Mouse (Mus musculus): ENCODE measurements around the gene Pcp4l1. TPM values are rescaled to one million over a fixed set of nuclear protein-coding genes. Genes with fewer than 3 reads are reported as not detected.
"Not testable (repeated sequence)": the region's sequence is repeated elsewhere in the genome, so short reads cannot be mapped to it uniquely, and the experiment has no call there.

Pcp4l1 gene
- 23.6 and 25.2 TPM in 2 replicates for polyA plus RNA-seq (2012; rRNA removed)

DNA sequence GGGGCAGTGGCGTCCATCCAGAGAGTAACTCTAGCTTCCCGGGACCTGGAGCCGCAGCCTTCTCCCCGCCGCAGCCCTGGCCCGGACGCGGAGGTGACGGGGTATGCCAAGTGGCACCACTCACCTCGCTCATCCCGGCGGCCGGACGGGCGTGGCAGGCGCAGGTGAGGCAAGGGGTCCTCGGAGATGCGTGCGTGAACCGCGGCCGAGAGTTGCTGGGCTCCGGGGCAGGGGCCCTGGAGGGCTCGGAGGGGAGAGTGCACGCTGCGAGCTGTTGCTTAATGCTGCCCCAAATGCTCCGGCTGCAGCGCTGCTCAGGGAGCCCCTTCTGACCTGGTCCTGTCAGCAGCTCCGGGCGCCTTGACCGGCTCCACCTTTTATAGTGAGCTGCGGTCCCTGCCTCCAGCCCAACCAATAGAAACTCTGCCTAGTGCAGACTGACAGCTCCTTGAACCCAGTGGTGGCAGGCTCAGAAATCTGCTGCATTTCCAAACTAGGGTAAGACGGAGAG lies at the start of gene Pcp4l1:
Gene Pcp4l1, minus strand, starts transcription at position 382 of the 511 bp plus-strand sequence.
- DNase-seq (ENCODE audit: low read depth, low spot score) = no peak
- WGBS = under 1% methylated on average over 33 of the region's 33 CpGs

DNA sequence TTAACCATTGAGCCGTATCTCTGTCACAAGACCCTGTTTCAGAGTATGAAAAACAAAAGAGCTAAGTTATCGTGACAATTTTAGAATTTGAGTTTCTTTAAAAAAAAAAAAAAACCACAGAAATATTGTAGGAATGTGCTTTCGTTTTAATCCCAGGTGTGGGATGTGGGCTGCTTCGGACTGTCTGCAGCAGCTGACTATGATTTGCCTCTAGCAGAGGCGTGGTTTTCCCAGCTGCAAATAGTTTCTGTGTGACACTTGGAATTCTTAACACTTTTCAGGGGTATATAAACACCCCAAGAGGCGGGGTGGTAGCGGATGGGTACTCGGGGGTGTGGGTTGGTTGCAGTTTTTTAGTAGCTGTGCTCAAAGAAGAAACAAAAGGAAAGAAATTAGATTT lies 49.3 kb upstream of the Pcp4l1 start:
- WGBS = 82% methylated on average over 8 of the region's 8 CpGs
- DNase-seq (ENCODE audit: low read depth, low spot score) = no peak

GRCm38 (mm10) chr1:171241952-171242351 lies 45.9 kb upstream of the Pcp4l1 start:
- not testable (repeated sequence) for DNase-seq (ENCODE audit: low read depth, low spot score)
- 56% methylated on average over 12 of the region's 12 CpGs for WGBS

- WGBS = 91% methylated on average over 10 of the region's 10 CpGs
Observed at GRCm38 (mm10) chr1:171240911-171241310, 44.8 kb upstream of the Pcp4l1 start.

DNA sequence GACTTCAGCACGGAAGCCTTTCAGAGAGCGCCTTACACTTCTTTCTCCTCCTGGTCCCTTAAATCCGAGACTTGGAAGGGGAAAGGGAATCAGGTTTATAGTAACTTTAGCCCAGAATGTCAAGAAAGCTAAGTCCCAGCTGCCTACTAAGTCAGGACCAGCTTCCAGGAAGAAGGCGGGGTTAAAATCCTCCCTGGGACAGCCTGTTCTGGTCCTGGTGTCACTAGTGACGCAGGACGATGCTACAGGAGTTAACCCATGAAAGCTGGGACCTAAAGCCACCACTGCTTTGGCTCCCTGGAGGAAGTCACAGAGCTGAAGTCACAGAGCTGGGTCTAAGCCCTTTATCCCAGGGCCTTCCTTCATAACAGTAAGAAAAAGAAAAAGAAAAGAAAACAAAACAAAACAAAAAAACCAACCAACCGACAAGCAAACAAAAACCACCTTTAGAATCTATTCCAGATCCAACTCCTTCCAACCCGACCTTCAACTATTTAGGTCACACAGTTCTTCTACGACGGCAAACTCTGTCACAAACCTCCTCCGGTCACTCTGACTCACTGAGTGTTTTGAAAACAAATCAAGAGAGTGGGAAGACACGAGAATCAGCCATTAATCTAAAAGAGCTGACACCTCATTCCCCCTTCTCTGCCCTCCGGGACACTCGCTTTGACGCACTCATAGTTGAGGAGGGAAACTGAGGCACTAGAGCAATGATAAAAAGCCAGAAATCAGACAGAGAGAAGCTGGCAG lies 44.1 kb upstream of the Pcp4l1 start:
- DNase-seq (ENCODE audit: low read depth, low spot score) = no peak

More at GRCm38 (mm10) chr1:171240911-171241310, 44.8 kb upstream of the Pcp4l1 start:
- no peak for DNase-seq (ENCODE audit: low read depth, low spot score)

DNA sequence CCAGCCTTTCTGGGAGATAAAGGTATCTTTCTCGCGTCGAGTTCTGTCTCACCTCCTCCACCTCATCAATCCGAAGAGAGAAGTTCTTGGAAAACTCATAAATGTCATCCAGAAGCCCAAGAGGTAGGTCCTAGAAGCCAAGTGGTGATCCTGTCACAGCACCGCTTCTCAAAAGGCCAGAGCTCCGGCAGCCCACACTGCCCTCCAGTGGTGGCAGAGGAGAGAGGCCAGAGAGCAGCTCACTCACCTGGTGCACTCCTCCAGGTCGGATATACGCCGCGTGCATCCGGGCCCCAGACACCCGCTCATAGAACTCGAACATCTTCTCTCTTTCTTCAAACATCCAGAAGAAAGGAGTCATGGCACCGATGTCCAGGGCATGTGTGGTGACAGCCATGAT lies 42.4 kb upstream of the Pcp4l1 start:
- DNase-seq (ENCODE audit: low read depth, low spot score) = no peak
- 63% methylated on average over 14 of the region's 14 CpGs for WGBS

More for the DNA sequence above, 44.1 kb upstream of the Pcp4l1 start:
- WGBS = 66% methylated on average over 15 of the region's 15 CpGs

GRCm38 (mm10) chr1:171237438-171237837 lies 41.4 kb upstream of the Pcp4l1 start:
- no peak for DNase-seq (ENCODE audit: low read depth, low spot score)
- WGBS = 75% methylated on average over 6 of the region's 6 CpGs

- 74% methylated on average over 4 of the region's 4 CpGs for WGBS
- DNase-seq (ENCODE audit: low read depth, low spot score) = no peak
Observed at GRCm38 (mm10) chr1:171235791-171236190, 39.7 kb upstream of the Pcp4l1 start.

GRCm38 (mm10) chr1:171234538-171234937 lies 38.5 kb upstream of the Pcp4l1 start:
- 75% methylated on average over 4 of the region's 4 CpGs for WGBS
- no peak for DNase-seq (ENCODE audit: low read depth, low spot score)

GRCm38 (mm10) chr1:171234126-171234525 lies 38.1 kb upstream of the Pcp4l1 start, which contains the start of gene Fcer1g:
TSS of gene Fcer1g (minus strand) at chr1:171234365.
- DNase-seq (ENCODE audit: low read depth, low spot score) = no peak
- WGBS = 85% methylated on average over 14 of the region's 14 CpGs

DNA sequence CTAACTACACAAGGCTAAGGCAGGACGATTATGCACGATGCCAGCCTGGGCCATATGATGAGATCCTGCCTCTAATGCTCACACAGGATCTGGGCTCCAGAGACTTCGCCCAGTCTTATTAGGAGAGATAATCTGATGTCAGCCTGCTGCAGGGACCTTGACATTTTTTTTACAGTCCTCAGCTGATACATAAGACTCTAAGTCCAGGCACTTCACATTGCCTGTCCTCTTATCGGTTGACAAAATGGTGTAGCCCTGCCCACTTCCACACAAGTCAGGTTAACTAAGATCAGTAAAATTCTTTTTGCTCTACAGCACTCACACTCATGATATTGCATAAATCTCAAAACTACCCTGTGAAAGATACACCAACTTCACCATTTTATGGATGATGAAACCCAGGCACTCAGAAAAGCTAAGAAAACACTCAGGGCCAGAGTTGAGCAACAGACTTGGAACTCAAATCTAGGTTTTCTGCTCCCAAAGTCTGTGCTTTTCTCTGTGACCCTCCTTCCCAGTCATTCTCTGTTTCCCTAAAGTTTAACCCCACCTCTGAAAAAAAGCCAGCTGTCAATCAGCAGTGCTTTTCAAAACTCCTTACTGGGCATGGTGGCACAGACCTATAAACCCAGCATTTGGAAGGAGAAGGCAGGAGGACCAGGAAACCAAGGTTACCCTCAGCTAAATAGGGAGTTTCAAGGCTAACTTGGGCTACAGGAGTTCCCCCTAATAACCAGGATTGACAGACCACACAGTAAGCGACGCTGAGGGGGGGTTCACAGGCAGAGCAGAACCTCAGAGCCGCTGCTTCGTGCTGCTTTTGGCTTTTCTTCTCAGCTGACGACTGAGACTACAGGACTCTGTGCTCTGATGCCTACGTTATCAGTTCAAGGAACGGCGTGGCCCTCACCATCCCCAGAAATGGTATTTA lies 37.0 kb upstream of the Pcp4l1 start:
- DNase-seq (ENCODE audit: low read depth, low spot score) = no peak
- WGBS = 75% methylated on average over 12 of the region's 12 CpGs

DNA sequence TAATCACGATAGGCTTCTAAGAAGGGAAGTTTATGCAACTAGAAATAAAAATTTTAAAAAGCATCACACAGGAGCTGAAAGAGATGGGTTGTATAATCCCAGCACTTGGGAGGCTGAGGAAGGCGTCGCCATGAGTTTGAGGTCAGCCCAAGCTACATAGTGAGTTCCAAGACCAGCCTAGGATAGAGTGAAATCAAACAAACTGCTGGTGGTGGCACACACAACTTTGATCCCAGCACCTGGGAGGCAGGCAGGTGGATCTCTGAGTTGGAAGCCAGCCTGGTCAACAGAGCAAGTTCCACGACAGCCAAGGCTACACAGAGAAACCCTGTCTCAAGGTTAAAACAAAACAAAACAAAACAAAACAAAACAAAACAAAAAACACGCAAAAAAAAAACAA lies 36.3 kb upstream of the Pcp4l1 start:
- WGBS = 66% methylated on average over 5 of the region's 5 CpGs
- no peak for DNase-seq (ENCODE audit: low read depth, low spot score)

GRCm38 (mm10) chr1:171231844-171232243 lies 35.8 kb upstream of the Pcp4l1 start:
- DNase-seq (ENCODE audit: low read depth, low spot score) = no peak
- whole genome bisulfite sequencing = 74% methylated on average over 4 of the region's 4 CpGs

DNA sequence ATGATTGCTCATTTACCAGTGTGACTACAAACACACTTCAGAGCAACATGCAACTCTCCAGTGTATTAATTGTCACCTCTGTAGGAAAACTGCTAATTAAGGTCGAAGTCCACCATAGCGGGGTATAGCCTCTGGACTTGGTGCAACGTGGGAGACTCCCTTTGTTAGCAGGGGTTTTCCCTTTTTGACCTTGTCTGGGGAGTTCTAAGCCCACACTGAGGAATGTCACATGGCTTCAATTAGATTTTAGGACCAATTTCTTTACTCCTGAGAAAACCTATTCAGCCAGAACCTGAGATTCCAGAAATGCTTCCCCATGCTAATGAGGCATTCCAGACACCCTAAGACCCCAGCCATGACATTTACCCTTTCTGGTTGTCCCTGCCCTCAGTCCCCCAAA lies 34.1 kb upstream of the Pcp4l1 start:
- no peak for DNase-seq (ENCODE audit: low read depth, low spot score)
- 48% methylated on average over 3 of the region's 3 CpGs for WGBS

- DNase-seq (ENCODE audit: low read depth, low spot score) = no peak
- WGBS = 72% methylated on average over 6 of the region's 6 CpGs
Observed at GRCm38 (mm10) chr1:171229750-171230149, 33.7 kb upstream of the Pcp4l1 start.

DNA sequence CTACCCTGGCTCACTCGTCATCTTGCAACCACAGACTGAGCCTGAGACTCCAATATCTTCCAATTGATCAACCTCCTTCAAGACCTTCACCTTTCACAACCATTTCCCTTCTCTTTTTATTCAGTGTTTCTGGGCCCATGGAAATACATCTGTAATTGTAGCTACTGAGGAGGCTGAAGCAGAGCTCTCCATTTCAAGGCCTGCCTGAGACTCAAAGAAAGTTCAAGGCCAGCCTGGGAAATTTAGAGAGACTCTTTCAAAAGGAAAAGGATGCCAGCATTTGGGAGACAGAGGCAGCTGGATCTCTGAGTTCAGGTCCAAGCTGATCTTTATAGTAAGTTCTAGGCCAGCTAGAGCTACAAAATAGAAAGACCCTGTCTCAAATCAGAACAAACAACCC lies 31.8 kb upstream of the Pcp4l1 start:
- 91% methylated on average over 1 of the region's 1 CpGs for WGBS
- DNase-seq (ENCODE audit: low read depth, low spot score) = no peak

DNA sequence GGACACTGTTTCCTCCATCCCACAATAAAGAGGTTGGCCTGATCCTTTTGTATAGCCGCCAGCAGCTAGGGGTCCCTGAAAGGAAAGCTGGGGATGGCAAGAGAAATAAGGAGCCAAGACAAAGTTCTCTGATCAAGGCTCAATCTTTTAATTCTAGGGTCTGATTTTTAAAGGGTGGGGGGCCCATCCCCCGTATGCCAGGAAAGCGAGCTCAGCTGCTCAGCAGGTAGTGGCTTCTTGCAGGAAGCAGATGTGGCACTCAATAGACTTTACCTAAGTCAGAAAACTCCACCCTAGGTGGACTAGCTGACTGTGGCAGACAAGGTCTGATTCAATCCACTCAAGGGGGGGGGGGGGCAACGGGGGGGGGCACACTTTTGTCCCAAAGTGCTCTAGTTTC lies 30.7 kb upstream of the Pcp4l1 start:
- no peak for DNase-seq (ENCODE audit: low read depth, low spot score)
- 67% methylated on average over 4 of the region's 4 CpGs for WGBS

DNA sequence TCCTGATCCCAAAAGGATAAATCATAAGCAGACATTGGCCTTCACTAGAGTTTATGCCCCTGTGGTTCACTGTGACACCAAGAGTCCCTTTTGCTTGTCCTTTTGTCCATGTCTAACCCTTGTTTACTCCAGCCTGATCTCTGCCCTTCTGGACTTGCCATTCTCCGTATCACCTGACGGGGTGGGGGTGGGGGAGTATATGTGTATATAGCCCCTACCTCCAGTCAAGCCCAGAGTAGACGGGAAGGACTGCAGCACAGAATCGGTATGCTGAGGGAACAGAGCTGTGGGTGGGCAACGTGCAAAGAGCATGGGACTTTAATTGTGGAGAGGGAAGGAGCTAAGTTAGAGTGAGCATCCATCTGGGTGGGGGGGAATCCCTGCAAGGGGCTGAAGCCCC lies 28.8 kb upstream of the Pcp4l1 start, which contains the start of gene Apoa2:
Gene Apoa2, plus strand, starts transcription at position 198 of the 400 bp plus-strand sequence.
- WGBS = 67% methylated on average over 5 of the region's 5 CpGs
- no peak for DNase-seq (ENCODE audit: low read depth, low spot score)

DNA sequence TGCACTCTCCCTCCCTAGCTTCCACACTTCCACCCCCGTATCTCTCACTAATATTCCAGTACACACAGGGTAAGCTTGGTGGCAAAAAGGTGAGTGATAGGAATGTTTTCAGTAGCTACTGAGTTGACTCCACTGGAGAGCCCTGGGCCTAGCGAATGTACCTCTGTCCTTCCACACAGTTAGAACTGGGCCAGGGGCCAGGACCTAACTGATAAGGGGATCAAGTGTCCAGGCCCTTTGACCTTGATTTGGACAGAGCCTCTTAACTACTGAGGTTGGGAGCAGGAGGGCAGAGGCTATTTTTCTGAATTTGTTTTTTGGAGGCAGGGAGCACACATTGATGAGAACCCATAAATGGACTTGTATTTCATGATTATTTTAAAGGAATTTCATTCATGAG lies 27.7 kb upstream of the Pcp4l1 start:
- no peak for DNase-seq (ENCODE audit: low read depth, low spot score)
- 80% methylated on average over 2 of the region's 2 CpGs for WGBS

- DNase-seq (ENCODE audit: low read depth, low spot score) = no peak
- 65% methylated on average over 6 of the region's 6 CpGs for WGBS
Observed at GRCm38 (mm10) chr1:171223168-171223567, 27.1 kb upstream of the Pcp4l1 start.

All from large intestine, adult 2 months (tissue).